Mouse (Mus musculus) adrenal gland, adult (tissue): ENCODE data around the gene Olfr320.
"Not testable (repeated sequence)": the region's sequence is repeated elsewhere in the genome, so short reads cannot be mapped to it uniquely, and the experiment has no call there.

Experiments used
- DNase-seq, 2 experiments: peaks; one replicate each; pipeline ENCODE4 v3.0.0; 2022 to 2023; ENCODE audit warnings: low spot score in 1 of 2; ENCODE audit not compliant: inconsistent age in 2 of 2

Gene Olfr320

DNA sequence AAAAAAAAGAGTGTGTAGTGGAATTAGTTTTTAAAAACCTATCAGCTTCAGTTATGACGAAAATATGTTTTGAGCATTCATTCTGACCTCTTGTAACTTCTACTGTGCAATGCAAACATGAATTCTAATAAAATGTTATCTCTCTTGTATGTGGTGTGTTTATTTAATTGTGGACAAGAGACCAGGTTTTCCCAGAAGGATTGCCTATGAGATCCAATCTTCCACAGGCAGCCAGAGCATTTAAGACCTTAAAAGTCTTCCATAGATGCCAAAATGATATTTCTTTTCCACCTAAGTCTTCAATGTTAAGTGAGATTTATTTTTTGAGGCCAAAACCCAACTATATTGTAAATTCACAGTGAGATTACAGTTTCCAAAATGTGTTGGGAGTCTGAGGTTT lies at the start of gene Olfr320:
TSS of gene Olfr320 (plus strand) at position 301 of the 400 bp plus-strand sequence.
- DNase-seq, result no peak

DNA sequence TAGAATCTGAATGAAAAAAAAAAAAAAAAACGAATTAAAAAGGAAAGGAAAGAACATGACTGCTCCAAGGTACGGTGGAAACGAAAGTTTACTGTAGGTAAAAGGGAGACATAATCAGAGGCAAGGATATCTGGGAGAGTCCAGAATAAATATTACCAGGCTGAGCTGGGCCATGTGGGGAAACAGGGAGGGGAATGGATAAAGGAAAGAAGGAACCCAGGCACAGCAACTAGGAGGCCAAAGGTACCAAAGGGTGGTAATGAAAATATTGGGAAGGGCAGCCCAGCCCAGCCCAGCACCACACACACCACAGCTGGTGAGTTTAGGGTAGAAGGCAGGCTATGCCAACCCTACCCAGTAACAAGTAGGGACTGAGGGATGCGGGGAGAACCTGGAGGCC lies 46.0 kb upstream of the Olfr320 start:
- no peak for DNase-seq

- DNase-seq, result peak; percentile 45 to 72
These were observed 44.4 kb upstream of the Olfr320 start for GRCm38 (mm10) chr11:58636376-58636977.

DNA sequence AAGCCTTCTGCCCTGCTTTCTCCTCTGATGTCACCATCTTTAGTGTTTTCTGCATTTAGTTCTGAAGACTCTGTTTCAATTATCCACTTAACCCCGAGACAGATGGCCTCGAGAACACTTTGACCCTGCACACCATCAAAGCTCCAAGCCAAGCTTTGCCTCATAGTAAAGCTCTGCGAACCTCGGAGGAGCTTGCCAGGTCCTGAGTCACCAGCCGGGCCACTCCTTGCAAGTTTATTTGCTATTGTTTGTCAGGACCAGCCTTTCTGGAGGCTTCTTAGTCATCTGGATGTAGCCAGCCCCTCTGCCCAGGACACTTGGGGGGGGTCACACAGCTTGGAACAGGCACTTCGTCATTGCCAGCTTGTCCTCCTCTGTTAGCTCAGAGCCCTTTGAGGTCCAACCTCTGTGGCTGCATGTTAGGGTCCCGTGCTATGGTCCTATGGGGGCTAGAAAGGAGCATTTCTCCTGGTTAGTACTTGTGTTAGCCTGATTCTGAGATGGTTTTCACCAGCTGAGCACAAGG lies 42.7 kb upstream of the Olfr320 start:
- peak; percentile 57 to 71 for DNase-seq

GRCm38 (mm10) chr11:58640272-58640867 lies 40.5 kb upstream of the Olfr320 start, which contains the start of gene Trim58:
Trim58 (plus strand) TSS chr11:58640465.
- peak; percentile 15 to 45 for DNase-seq

- DNase-seq, result no peak
These were observed 39.8 kb upstream of the Olfr320 start for GRCm38 (mm10) chr11:58641057-58641456.

- DNase-seq, result no peak
These were observed 39.1 kb upstream of the Olfr320 start for GRCm38 (mm10) chr11:58641638-58642358.

- peak in 1 of 2 experiments; percentile 46 for DNase-seq
These were observed 37.5 kb upstream of the Olfr320 start for GRCm38 (mm10) chr11:58643350-58643749.

GRCm38 (mm10) chr11:58655151-58655550 lies 25.7 kb upstream of the Olfr320 start:
- DNase-seq, result no peak

DNA sequence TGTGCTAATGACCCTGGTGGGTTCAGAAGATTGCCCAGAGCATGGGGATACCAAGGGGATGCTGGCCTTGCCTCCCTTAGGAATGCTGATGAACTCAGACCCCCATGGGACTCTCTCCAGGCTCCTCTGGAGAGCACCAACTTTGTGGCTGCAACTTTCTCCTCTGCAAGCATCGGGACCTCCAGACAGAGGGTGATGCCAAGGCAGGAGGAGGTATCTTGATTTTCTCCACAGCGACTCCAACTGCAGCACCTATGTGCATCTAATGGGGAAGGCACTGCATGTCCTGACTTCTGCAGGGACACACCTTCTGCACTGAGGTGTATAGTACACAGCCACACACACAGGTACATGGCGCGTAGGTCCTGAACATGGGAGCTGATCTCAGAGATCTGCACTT lies 22.3 kb upstream of the Olfr320 start, which contains the start of gene Olfr322:
TSS of gene Olfr322 (plus strand) at position 187 of the 400 bp plus-strand sequence.
- DNase-seq, result no peak

DNA sequence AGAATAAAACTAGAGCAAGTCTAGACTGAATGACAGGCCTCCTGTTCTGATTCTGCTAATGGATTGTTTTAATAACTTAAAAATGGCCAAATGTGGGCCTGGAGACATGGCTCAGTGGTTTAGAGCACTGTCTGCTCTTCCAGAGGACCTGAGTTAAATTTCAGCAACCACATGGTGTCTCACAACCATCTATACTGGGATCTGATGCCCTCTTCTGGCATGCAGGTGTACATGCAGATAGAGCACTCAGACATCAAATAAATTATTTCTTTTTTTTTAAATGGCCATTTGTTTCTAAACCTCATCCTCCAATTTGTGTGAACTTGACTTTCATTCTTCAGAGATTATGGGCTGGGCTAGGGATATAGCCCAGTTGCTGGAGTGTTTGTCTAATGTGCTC lies 11.6 kb upstream of the Olfr320 start:
- no peak for DNase-seq

DNA sequence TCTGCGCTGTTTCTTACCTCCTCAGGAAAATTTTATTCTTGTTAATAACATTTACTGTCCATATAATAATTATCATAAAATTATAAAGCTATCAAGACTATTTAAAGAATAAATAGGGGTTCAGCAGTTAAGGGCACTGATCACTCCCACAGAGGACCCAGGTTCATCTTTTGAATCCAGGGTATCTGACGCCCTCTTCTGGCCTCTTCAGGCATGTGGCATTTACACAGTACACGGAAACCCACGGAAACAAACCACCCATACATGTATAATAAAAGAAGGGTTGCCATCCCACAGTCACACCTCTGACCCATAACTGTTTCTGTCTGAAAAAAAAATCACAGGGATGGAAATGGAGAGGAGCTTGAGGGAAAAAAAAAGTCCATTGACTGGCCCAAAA lies 9.1 kb upstream of the Olfr320 start:
- peak in 1 of 2 experiments; percentile 26 for DNase-seq

- no peak for DNase-seq
These were observed 18.0 kb downstream of the Olfr320 start, which contains the start of gene Olfr319 for GRCm38 (mm10) chr11:58698862-58699261. Olfr319 (plus strand) TSS chr11:58699162.

- DNase-seq, result no peak
These were observed 28.2 kb downstream of the Olfr320 start for GRCm38 (mm10) chr11:58709086-58709485.

GRCm38 (mm10) chr11:58717723-58718122 lies 36.8 kb downstream of the Olfr320 start:
- not testable (repeated sequence) for DNase-seq

DNA sequence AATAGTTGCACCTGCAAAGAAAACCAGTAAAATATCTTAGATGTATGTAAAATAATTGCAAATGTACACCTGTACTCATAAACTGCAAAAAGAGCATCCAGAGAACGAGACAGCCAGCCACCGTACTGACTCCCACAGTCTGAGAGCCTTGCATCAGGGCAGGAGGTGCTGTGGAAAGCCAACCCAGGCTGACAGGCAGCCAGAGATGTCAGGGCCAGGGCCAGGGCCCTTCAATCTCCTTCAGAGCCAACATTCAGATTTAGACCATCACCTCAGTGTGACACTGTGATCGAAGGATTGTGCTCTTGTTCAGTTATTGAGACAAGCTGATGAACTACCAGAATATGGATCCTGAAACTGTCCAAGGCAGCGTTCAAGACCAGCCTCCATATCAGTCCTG lies 38.8 kb downstream of the Olfr320 start:
- no peak for DNase-seq

DNA sequence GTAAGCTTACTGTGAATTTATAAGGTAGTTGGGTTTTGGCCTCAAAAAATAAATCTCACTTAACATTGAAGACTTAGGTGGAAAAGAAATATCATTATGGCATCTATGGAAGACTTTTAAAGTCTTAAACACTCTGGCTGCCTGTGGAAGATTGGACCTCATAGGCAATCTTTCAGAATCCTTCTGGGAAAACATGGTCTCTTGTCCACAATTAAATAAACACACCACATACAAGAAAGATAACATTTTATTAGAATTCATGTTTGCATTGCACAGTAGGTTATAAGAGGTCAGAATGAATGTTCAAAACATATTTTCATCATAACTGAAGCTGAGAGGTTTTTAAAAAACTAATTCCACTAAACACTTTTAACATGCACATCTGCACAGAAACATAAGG lies 43.0 kb downstream of the Olfr320 start, which contains the start of gene Olfr318:
TSS of gene Olfr318 (minus strand) at position 101 of the 400 bp plus-strand sequence.
- no peak for DNase-seq

- DNase-seq, result not testable (repeated sequence)
These were observed 47.2 kb downstream of the Olfr320 start for GRCm38 (mm10) chr11:58727896-58728650.

DNA sequence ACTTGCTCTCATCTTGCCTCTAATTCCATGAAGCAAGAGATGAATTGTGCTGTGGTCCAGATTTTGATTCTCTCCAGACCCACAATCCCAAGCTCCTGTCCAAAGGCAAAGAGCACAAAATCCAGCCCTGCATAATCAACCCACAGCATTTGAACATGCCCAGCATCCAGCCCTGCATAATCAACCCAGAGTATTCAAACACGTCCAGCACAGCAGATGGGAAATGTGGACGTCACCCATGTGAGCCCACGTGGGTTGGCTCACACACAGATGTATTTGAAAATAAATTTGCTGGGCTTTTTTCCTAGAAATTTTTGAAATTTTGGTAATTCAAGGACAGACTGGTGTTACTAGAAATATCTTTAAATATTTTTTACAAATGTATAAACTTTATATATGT lies 52.5 kb downstream of the Olfr320 start:
- no peak for DNase-seq
